Mouse (Mus musculus): Measurements from ENCODE around the gene Mms19.
"Not testable (repeated sequence)": the region's sequence is repeated elsewhere in the genome, so short reads cannot be mapped to it uniquely, and the experiment has no call there.

The Mms19 gene

DNA sequence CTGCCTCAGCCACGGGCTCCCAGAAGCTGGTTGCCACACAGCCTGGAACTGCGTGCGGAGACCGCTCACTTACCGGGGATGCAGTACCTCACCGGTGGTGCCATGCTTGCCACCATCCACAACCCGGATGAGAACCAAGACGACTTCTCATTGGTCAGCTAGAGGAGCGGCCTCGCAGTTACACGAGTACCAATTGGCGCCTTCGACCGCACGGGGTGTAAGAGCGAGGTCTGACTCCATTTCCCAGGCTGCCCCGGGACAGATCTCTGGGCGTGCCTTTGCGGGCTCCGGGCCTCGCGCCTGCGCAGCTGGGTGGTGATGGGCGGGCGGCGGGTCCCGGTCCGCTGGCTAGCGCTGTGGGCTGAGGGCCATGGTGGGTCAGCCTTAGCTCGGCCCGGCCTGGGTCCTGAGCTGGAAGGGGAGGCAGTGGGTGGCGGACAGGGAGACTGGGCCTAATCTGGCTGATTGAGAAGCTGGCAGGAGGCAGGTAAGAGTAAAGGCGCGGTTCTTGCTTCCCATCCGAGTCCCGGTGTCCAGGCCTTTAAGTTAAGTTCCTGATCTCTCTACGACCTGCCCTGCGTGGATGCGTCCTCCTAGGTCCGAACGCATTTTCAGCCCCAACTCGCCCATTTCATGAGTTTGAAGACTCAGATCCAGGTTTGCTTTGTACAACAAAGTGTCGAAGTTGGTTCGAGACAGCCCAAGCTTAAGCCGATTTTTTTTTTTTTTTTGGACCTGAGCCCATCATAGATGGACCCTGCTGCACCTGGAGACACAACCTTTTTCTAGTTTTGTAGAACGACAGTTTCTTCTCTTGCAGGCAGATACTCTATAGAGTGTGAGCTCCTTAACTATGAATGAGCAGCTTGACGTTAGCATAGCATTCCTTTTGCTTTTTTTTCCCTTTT, 47.5 kb downstream of the Mms19 start, which contains the start of the genes Exosc1 and Zdhhc16:
TSS of gene Exosc1 (minus strand) at position 245 of the 908 bp plus-strand sequence.
TSS of gene Zdhhc16 (plus strand) at position 302 of the 908 bp plus-strand sequence.
- DNase-seq, result peak; percentile 98 to 99

DNA sequence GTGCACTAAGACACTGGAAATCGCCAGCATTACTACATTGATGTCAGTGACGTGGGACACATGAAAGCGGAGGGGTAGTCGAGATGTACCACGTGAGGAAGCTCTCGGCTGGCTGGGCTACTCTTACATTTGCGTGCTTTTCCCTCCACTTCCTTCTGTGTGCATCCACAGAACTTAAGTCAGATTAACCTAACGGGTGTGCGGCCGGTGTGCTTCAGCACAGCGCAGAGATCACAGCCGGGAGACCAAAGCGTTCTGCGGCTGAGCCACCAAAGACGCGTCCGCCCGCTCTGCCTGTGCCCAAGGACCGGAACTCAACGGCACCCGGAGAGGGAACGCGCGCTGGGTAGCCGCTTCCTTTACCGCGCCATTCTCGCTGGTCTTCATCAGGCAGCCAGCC, 48.3 kb downstream of the Mms19 start:
- no peak for DNase-seq

DNA sequence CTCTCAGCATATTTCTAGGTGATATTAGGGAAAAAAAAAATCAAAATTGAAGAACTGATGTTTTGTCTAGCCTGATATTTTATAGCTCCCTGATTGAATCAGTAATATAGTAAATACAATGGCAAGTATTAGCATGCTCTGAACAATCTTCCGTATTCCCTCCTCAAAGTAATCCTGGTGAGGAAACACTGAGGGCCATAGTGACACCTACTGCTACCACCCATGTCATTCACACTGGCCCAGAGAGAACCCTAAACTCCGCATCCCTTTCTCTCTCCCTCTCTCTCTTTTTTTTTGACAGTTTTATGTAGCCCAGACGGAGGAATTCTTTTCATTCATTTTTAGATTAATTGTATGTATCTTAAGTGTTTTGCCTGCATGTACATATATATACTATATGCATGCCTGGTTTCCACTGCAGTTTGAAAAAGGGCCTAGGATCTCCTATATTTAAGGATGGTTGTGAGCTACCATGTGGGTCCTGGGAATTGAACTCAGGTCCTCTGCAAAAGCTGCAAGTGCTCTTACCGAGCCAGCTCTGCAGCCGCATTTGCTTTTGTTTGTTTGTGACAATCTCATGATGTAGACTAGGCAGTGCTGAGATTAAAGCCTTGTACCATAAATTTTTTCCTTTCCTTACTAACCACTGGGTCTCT, 60.4 kb downstream of the Mms19 start:
- DNase-seq, result no peak

DNA sequence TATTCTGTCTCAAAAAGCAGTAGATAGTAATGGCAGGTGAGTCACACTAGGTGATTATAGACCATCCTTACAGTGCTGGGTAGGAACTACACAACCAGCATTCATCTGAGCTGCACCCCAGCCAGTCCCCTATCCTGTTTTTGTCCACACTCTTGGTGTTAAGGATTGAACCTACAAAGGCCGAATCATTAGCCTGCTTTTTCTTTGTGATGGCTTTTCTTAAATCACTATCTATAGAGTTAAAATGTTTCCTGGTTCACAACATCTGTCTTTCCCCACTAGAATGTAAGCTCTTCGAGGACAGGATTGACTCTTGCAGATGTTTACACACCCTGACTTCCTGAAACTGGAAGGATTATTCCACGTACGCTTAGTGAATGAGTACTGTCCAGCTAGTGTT, 61.5 kb downstream of the Mms19 start:
- no peak for DNase-seq

DNA sequence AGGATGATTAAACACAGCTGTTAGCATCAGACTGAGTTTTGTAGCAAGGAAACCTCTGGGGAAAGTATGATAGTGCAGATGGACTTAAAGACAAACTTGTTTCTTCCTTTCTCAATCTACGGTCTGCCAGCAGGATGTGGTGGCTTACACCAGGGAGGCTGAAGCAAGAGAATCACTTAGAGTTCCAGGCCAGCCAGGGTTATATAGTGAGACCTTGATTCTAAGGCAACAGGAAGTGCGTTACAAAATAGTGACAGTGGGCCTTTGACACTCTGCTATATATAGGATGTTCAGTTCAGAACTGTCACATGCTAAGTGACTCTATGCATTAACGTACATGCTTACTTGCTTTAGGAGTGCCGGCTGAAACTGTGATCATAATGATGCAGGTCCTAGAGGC, 64.1 kb downstream of the Mms19 start:
- DNase-seq, result no peak

DNA sequence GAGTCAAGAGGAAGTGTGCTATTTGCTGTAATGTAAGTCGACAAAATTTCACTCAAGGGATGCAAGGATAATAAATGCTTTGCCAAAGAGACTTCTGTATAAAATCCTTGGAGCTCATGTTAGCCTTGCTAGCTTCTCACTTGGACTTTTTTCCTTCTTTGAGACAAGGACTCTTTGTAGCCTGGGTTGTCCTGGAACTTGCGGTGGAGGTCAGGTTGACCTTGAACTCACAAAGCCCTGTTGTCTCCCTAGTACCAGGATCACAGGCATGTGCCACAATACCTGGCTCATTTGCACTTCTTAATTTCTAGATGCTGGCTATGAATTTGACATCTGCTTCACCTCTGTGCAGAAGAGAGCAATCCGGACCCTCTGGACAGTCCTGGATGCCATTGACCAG, 65.7 kb downstream of the Mms19 start:
- no peak for DNase-seq

DNA sequence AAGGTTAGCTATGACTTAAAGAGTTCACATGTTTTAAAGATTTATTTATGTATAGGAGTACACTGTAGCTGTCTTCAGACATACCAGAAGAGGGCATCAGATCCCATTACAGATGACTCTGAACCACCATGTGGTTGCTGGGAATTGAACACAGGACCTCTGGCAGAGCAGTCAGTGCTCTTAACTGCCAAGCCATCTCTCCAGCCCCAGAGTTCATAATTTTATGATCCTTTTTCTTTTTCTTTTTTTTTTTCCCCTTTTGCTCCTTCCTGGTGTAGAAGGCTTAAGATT, 66.4 kb downstream of the Mms19 start:
- not testable (repeated sequence) for DNase-seq

DNA sequence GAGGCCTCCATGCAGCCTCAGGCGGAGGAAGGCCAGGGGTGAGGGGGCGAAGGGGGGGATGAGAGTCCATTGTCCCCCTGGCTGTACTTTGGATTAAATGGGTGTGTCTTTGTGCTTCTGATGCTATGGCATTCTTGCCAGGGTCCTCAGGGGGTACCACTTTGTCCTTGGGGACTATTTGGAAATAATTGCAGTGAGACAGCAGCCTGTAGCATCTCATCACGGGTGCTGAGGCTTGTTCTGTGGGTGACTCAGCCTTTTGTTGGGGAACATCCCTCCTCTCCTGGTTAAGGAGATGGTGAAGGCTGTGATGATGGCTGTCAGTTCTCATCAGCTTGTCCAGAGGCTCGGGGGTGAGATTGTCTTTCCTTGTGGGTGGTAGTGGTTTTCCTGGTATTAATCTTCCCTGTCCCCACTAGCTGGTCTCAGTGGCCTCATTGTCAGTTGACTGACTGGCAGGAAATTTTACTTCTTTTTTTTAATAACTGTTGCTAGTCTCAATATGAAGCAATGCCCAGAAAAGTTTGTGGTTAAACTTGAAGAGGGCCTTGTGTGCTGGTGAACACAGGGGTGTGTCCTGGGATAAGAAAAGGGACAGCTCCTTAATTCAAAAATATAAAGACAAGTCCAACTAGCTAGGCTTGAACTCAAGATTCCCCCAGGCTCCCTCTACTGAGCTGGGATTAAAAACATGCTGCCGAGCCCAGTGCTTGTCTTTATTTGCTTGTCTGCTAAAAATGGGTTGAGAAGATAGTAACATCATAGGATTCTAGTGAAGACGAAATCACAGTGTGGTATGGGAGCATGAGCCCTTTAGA, 67.0 kb downstream of the Mms19 start:
- no peak for DNase-seq

DNA sequence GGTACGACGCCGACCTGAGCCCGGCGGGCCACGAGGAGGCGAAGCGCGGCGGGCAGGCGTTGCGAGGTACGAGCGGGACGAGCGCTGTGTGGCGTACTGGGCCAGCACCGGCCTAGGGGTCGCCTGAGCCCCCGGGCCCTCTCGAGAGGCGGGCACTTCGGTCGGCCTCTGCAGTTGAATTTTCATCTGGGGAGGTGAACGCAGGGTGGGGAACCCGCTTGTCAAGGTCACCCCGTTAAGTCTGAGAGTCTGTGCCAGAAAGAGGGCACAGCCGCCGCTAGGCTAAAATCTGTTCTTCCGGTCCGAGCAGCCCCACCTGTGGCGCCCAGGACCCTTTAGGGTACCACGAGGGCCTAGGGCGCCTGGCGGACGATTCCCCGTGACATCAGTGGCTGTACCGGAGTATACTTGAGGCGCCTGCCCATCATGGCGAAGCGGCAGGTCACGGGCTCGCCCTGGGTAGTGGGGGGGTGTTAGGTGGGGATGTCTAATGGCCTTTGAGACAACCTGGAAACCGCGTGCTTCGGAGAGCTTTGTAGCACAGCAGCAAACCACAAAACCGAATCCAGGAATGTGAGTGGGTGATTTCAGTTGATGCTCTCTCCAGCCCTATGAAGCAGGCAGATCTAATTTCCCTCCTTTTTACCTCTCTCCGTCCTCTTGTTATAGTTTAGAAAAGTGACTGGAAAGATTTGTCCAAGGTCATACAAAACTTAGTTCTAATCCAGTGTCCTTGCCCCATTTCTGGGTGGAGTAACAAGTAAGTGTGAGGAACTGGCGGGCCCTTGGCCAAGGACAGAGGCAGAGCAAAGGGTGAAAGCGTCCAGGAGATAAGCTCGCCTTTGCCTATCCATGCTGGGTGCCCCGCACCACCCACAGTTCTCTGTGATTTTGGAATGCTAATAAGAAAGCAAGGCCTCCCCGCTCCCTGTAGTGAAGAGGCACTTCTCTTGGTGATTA, 68.6 kb downstream of the Mms19 start:
- DNase-seq, result peak; percentile 61 to 67

DNA sequence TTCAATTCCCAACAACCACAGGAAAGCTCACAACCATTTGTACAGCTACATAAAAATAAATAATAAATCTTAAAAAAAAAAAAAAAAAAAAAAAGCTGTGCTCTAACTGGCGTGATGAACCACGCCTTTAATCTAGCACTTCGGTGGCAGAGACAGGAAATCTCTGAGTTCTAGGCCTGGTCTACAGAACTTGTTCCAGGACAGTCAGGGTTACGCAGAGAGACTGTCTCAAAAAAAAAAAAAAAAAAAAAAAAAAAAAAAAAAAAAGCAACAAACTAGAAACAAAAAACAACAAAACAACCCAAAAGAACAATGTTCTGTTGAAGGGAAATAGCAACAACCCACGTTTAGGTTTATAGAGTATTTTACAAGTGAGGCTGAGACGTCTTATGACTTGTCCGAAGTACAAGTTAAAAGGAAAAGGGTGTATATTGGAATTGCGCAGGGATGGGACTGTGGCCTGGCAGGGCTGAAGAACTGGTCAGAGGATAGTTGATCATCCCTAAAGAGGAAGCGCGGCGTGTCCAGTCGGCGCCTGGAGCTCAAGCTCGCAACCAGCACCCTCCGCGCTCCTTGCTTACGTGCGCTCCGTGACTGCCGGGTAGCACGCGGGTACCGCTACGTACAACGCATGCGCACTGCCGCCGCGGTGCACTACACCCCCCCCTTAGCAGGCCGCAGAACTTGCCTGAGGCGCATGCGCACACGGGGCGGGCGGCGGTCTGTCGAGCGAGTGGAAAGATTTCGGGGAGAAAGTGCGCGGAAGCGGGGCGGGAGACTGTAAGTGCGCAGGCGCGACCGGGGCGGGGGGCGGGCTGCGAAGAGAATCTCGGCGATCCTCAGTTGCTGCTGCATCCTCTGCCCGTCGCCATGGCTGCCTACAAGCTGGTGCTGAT, 69.5 kb downstream of the Mms19 start, which contains the start of gene Pgam1:
TSS of gene Pgam1 (plus strand) at position 746 of the 896 bp plus-strand sequence.
- peak; percentile 97 to 98 for DNase-seq

DNA sequence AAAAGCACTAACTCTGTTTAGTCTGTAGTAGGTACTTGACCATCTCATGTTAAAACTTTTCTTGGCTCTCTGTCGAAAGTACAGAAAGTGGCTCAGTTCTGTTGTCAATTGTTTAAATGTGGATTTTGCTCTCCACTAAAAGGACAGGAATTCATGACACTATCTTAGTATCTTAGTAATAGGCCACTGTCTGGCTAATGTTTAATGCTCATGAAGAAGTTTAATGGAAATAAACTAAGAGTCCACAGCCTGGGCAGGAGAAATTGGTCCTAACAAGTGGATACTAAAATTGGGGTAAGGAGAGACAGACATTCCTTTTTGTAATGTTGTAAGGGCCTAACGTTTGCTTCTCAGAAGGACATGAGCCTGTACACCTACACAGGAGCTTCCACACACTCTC, 70.6 kb downstream of the Mms19 start:
- no peak for DNase-seq

DNA sequence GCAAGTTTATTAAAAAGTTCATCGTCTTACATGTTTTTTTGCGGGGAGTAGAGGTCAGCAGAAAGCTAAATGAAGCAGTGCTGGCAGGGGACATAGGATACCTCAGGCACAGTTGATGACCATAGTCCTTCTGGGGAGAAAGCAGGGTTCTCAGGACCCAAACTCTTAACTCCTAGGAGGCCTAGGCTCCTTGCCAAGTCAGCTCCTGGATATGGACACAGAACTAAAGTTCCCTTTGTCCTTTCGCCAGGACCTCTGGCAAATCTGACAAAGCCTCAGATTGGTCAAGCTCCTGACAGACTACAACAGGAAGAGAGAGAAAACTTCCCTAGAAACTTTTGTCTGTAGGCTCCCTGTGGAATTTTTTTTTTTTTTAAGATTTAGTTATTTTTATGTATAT, 72.2 kb downstream of the Mms19 start:
- no peak for DNase-seq

DNA sequence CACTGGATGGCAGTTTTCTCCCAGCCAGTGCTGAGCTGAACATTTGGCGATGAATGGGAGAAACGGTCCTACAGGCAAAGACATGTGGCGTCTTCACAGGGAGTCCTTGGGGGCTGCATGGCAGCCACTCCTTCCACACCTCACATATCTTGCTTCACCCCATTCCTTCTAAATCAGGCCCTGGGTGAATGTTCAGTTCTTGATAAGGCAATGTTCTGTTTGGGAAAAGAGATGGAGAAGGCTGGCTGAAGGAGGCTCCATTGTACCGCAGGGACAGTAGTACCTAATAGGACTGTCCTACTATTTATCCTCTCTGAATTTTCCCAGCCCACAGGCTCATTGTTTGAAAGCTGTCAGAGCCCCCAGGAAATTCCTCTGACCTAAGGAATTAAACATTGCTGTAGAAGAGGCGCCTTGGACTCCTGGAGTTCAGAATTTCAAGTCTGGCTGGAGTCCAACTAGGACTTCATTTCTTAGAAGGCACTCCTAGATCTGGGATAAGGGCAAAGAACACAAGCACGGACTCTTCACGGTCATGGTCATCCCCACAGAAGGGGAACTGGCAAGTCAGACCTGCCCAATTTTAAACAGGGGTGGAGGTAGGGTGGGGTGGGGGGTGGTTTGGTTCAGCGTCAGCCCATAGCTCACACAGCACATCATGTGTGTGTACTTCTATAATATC, 73.7 kb downstream of the Mms19 start:
- no peak for DNase-seq

DNA sequence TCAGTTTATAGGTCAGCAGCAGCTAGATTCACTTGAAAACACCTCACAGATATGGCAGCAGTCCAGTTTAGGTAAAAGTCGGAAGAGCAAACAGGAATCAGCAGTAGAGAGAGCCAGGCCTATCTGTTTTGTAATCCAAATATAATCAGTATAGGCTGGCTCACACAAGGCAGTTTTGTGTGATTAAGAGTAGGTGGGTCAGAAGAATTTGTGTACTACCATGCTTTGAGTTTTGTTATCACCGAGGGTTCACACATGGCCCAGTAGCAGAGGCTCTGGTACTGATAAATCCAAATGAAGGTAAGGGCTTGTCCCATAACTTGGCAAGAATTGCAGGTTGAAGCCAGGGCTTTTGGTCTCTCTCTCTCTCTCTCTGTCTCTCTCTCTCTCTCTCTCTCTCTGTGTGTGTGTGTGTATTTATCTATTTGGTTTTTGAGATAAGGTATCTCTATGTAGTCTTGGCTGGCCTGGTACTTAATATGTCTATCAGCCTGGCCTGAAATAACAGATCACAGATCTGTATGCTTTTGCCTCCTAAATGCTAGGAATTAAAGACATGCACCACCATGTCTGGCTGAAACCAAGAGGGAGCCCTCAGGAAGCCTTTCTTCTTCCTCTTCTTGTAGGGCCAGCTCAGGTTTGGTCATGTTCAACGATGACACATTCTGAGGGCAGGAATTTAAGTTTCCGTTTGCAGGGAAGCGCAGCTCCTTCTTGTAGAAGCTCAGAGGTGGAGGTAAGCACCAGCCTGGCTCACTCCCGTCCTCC, 74.5 kb downstream of the Mms19 start:
- no peak for DNase-seq

DNA sequence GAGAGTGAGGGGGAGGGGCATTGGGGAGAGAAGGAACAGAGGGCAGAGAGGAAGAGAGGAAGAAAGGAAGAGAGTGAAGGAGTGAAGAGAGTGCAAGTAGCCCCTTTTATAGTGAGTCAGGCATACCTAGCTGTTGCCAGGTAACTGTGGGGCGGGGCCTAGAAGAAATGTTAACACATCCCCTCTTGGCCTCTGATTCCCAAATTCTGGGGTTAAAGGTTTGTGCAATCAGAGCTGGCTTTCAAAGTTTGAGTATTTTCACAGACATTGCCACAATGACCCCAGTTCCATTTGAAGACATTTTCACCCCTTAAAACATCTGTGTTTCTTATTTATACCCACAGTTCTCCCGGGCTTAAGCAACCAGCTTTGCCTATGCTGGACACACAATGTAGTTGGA, 75.7 kb downstream of the Mms19 start:
- DNase-seq, result no peak

DNA sequence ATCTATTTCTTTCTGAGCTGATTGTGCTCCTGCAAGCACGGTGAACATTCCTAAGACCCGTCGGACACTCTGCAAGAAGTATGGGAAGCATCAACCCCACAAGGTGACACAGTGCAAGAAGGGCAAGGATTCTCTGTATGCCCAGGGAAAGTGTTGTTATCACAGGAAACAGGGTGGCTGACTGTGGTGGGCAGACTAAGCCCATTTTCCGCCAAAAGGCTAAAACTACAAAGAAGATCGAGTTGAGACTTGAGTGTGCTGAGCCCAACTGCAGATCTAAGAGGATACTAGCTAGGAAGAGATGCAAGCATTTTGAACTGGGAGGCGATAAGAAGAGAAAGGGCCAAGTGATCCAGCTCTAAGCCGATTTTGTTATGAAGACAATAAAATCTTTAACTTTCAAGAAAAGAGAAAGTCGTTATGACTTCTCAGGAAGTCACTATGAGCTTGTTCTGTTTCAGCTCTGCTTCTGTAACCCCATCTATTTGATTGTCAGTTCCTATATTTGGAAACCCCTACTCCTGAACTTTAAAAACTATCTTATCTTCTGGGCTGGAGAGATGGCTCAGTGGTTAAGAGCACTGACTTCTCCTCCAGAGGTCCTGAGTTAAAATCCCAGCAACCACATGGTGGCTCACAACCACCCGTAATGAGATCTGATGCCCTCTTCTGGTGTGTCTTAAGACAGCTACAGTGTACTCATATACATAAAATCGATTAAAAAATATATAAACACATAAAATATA, 77.9 kb downstream of the Mms19 start:
- no peak for DNase-seq

DNA sequence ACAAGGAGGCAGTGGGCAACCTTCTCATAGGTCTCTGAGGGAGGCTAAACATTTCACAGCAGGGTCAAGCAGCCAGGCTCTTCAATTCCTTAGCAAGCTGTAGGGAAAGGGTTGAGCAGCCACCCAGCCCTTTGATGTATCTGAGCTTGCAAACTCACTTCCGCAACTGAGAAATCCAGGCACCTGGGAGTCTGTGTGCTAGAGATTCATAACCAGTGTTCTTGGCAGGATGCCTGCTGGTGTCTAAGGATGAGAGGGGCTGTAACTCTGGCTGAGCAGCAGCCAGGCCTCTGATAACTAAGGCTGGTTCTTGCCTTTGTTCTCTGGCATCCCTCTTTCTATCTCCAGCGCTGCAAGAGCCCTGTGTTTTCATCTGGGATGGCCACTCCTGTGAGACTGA, 79.3 kb downstream of the Mms19 start:
- DNase-seq, result no peak

DNA sequence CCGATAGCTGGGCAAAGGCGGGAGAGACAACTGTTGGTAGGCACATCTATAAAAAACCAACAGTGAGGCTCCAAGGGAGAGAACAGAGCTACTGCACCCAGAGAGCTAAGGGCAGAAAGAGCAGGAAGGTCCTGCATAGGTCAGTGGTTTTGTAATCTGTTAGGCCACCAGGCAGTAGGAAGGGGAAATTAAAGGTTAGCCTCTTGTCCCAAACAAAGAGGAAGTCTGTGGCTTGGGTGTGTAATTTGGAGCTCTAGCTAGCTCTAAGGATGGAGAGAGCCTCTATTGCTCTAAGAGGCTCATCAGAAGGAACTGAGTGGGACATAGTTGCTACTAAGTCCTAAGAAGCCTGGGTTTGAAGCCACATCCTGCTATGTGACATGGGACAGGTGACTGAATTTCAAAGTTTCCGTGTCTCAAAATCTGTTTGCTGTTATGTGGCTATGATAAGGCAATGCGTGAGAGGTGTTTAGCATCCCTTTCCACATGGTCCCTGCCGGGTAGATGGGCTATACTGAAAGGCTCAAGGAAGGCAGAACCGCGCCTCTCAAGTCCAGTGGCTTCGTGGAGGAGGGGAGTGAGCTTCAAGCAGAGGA, 80.4 kb downstream of the Mms19 start:
- DNase-seq, result no peak

DNA sequence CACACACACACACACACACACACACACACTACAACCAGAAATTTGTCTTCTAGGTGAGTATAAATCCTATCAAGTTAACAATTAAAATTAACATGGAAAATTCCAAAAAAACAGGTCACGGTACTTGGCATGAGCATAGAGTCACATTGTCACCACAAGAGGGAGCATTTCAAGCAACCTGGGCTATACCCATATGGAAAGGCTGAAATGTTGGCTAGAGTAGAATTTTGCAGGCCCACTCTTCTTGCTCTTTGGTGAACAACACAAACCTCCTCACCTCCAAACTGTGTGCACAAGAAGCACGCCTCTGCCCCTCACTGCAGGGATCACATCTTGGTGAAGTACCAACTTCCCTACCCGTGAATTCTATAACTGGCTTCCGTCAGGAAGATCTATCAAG, 82.1 kb downstream of the Mms19 start:
- DNase-seq, result peak; percentile 54 to 56
